Mouse (Mus musculus) cerebellum, adult 8-10 months (tissue): ENCODE measurements around the gene Tmem54.
A peak's percentile ranks its signal among the peaks of the same experiment; 100 is the strongest.

Source experiments
- DNase-seq: peaks from one replicate; pipeline ENCODE4 v3.0.0; 2022

Gene Tmem54

DNA sequence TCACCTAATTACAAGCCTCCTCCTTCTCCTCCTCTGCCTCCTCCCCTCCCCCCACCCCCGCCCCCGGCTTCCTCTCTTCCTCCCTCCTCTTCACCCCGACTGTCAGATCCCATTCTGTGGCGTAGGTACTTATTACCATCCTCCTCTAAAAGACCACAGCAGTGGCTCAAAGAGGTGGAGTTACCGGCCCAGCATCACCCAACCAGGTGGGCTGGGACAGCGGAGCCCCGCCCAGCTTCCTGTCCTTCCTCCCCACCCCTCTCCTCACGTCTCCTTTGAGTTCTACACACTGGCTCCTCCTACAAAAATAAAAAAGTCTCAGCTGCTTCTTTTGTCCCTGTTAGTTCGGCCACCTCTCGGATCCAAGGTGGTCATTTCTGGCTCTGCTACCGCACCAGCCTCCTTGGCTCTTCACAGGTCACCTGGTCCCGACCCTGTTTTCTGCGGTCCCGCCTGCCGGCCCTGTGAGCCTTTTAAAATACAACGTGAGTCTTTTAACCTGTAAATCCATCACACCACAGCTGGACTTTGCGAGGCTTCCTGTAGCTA lies 25.5 kb downstream of the Tmem54 start:
- DNase-seq, result no peak

DNA sequence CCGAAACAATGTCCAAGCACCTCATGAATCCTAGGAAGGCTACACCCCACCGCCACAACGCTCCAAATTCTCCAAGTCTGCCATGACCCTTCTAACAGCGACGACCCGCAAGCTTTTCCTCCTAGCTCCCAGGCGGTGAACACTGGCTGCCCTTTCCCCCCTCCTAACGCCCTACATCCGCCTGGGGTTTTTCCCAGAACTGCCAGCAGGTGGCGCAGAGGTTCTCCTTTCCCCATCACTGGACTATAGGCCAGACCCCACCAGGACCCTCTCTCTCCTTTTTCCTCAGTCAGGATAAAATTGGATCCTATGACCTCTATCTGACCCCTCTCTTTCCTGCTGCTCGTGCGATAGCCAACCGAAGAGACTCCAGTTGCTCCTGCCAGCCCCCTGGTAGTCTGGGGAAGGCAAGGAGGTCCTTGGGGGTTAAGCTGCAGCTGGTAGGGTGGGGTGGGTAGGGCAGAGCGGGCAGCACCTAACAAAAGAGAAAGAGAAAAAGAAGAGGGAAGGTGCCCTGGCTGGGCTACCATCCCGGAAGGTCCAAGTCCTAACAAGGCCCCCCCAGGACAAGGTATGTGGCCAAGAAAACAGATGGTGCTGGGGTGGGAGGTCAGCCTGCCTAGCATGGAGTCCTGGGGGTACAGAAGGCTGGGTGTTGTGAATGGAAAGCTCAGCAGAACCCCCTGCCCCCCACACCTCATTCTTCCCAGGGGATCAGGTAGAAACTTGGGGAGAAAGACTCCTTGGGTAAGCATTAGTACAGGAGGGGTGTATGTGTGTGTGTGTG lies 29.6 kb downstream of the Tmem54 start:
- peak; percentile 90 for DNase-seq

DNA sequence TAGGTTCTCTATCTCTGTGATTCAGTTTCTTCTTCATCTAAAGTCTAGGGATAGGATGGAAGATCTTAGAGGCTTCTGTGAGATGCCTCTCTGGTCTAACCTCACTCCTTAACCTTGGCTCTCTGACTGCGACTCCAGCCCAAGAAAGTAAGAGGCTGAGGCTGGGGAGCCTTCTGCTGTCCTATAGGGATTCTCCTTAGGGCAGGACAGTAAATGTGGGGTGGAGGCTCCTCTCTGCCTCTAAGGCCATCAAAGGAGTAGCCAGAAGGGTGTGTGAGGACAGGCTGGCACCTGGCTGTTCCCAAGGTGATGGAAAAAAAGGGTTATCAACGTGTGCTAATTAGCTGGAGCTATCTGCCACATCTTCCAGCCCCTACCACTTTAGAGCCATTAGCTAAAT lies 30.3 kb downstream of the Tmem54 start:
- DNase-seq, result no peak

DNA sequence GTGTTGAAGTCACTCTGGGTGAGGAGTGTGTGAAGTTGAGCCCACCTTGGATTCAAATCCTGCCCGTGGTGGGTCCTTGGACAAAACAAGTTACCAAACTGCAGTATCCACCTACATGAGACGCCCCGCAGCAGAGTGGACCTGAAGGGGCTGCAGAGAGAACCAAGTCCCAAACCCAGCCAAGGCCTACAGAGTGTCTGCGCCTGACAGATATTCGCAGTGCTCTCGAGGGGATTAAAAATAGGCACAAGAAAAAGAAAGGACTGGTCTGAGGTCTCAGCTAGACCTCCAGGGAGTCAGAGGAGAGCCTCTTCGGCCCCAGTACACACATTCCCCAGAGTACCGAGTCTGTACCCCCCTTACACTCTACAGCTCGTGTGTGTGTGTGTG lies 30.8 kb downstream of the Tmem54 start:
- no peak for DNase-seq

DNA sequence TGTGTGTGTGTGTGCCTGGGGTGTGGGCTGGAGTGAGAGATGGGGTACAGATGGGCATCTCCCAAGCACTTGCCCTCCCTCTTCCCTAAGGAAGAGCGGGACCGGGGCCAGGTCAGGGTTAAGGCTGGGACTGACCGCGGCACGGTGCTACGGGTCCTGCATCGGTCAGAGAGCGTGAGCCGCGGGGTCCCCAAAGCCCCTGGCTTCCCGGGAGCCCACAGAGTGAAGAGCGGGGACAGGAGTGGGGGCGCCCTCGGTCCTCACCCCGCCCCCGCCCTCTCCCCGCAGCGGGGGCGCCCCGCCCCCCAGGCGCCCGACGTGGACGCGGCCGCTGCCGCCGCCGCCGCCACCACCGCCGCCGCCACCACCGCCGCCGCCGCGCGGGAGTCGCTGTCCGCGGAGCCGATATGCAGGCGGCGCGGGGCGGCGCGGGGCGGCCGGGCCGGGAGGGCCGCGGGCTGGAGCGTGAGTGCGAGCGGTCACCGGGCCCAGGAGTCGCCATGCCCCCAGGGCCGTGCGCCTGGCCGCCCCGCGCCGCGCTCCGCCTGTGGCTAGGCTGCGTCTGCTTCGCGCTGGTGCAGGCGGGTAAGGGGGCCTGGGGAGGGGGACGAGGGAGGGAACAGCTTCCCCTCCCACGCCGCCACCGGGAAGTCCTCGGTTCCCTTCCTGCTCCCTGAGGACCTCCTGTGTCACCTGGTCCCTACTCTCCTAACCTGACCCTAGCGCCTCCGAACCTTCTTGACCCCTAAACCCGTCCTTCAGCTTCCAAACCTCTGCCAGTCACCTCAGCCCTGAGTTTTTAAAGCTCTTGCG lies 31.4 kb downstream of the Tmem54 start, which contains the start of gene Fndc5:
Fndc5 (plus strand) TSS at position 421 of the 813 bp plus-strand sequence.
- DNase-seq, result peak; percentile 63

- no peak for DNase-seq
These were observed 32.3 kb downstream of the Tmem54 start for GRCm38 (mm10) chr4:129137392-129138321.

DNA sequence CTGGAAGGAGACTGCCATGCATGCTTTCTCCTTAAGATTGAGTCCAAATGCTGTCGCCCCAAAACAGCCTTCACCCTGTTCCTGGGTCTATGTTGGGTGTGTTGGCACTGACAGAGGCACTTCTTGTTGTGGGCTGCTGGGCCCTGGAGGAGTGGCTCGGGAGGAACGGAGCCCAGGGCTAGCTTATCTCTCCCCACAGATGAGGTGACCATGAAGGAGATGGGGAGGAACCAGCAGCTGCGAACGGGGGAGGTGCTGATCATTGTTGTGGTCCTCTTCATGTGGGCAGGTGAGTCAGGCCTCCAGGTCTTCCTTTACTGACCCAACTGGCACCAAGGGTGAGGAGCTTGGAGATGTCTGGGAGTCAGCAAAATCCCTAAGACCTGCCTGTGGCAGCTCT lies 34.3 kb downstream of the Tmem54 start:
- no peak for DNase-seq

DNA sequence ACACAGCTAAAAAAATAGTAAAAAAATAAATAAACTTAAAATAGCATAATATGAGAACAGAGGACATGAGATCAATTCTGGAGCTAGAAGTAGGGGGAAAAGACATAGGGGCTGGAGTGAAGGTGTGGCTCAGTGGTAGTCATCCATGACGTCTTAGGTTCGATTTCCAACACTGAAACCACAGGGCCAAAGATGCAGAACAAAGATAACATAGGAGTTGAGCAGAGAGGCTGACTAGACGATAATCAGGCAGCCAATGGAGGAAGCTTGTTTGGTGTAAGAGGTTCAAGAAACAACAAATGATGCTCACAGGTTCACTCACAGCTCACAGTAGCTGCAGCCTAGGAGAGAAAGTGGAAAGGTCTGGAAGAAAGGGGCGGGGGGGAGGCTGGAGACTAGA lies 35.5 kb downstream of the Tmem54 start:
- no peak for DNase-seq

DNA sequence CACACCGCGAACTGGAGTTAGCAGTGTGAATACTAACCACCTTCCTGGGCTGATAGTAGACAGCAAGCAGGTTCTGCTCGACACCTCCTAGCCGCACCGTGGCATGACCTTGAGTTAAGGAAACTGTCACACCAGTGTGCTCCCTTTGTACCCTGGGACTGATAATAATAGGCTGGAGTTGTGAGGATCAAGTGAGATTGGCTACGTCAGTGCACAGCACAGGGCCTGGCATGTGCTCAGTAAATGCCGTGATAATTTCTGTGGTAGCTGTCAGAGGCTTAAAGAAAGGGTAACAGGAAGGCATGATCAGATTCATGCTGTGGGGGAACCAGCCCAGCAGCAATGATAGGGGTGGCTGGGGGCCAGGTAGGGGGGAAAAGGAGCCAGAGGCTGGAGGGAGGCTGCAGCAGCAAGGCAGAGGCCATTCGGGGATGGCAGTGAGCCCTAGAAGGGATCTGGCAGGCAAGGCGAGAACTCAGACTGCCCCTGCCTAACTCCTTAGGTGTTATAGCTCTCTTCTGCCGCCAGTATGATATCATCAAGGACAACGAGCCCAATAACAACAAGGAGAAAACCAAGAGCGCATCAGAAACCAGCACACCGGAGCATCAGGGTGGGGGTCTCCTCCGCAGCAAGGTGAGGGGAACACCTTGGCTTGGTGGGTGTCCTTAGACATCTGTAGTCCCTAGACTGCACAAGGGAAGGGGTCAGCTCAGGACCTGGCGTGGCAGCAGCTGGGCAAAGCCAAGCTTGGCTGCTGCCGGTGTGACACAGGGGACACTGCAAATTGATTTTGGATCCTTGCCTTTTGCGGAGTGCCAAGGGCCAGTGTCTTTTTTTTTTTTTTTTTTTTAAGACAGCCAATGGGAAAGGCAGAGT lies 36.5 kb downstream of the Tmem54 start:
- DNase-seq, result no peak

GRCm38 (mm10) chr4:129142439-129143045 lies 37.2 kb downstream of the Tmem54 start:
- DNase-seq, result no peak

- no peak for DNase-seq
These were observed 38.2 kb downstream of the Tmem54 start for GRCm38 (mm10) chr4:129143509-129143908.

DNA sequence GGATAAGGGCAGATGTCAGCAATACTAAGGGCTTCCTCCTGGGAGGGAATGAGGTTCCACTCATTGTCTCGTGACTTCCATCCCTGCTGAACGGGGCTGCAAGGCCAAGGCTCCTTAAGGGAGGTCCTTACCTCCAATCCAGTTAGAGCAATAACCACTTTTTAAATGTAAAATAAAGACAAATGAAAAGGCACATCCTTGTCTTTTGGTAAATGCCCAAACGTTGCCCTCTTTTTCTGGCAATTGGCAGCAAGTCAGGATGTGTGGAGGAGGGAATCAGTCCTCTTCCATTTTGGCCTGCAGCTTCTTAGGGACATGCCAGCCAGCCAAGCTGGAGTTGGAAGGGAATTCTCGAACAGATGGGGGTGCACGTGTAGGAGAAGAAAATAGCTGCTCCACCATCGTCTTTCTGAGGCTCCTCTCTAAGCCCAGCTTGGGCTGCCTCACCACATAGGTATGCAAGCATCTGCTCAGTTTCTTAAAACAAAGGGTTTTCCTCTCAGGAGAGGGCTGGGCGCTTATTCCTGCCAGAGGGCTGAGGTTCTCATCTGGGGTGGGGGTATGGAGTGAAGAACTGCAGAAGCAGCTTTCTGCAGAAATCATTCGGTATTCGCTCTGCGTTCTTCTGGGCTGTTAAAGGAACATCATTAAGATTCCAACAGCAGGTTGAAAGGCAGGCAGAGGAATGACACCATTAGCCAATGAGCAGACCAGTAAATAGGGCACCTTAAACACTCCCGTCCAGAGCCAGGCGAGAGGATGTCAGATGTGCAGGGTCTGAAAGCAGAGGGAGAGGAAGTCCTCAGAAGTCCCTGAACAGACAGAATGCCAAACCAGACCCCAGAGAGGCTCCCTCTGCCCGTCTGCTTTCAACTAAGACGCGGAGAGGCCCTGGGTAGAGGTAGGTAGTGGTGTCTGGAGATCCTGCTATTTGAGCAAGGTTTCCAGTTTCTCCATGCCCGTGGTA lies 39.3 kb downstream of the Tmem54 start:
- DNase-seq, result peak; percentile 87

GRCm38 (mm10) chr4:129145411-129145810 lies 40.1 kb downstream of the Tmem54 start:
- DNase-seq, result no peak

- DNase-seq, result no peak
These were observed 40.6 kb downstream of the Tmem54 start for GRCm38 (mm10) chr4:129145943-129146342.

- DNase-seq, result no peak
These were observed 41.0 kb downstream of the Tmem54 start for GRCm38 (mm10) chr4:129146392-129146791.

DNA sequence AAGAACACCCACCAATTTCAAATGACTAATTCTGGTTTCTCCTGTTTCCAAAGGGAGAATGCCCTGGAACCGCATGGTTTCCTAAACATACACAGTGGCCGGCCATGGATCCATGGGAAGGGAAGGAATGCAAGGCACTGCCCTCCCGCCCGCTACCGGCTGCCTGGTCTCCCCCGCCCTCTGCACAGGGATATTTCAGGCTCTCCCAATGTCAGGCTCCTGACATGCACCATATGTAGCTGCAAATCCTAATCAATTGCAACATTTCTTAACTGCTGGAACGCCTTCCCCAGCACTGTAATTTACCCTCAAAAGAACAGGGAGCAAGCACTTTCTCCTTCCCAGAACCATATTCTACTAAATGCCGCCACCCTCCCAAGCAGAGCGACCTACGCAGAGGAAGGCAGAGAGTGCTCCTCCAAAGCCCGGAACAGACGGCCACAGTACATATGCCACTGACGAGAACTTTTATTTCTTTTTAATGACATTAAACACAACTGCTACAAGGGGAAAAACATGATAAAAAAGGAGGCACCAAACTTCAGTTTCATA lies 42.3 kb downstream of the Tmem54 start:
- no peak for DNase-seq

DNA sequence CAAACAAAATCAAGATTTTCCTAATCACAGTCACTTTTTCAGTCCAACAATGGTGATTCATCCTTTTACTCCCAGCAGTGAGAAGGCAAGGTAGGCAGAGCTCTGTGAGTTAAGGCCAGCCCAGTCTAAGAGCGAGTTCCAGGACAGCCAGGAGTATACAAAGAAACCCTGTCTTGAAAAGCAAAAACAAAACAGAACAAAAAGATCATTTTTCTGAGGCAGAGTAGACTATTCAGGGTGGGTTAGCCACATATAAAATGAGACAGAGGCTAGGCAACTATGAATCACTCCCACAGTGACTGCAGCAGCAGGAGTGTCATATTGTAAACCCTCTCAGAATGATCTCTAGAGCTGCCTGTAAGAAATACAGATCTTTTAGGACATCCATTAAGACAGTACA lies 44.0 kb downstream of the Tmem54 start:
- no peak for DNase-seq

DNA sequence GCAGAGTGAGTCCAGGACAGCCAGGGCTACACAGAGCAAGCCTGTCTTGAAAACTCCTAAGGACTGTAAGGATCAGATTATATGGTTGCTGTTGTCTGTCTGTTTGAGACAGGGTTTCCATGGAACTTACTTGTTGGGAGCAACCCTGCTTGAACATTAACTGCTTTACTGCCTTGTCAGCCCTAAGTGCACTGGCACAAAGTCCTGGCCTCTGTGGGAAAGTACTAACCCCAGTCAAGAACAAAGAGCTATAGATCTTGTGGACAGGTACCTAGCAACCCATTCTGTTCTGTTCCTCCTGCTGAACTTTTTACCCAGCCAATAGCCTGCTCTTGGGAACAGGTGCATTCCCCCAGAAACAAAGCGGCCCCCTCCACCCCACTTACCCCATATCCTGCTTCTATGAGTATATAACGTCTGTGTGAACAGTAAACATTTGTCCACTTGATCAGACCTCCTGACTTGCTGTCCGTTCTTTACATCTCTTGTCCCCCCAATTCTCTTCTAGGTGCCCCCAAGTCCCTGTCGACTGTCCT lies 46.0 kb downstream of the Tmem54 start:
- DNase-seq, result no peak

- DNase-seq, result no peak
These were observed 52.2 kb downstream of the Tmem54 start for GRCm38 (mm10) chr4:129157541-129157940.
